Mouse (Mus musculus) ES-E14 (cell line): ENCODE measurements around the gene Snx7. TPM values are rescaled to one million over a fixed set of nuclear protein-coding genes. Genes with fewer than 3 reads are reported as not detected.

Experiments used
- DNase-seq: peaks from one replicate; pipeline ENCODE4 v3.0.0-alpha.2; 2013; ENCODE audit warnings: low read depth, low spot score
- H3K27ac ChIP-seq: 2 replicates; pipeline ENCODE4 v1.5.1; 2012; ENCODE audit warnings: low read depth, mild to moderate bottlenecking, low read length, moderate library complexity, mixed read lengths; ENCODE audit not compliant: poor library complexity, insufficient read depth, severe bottlenecking
- H3K36me3 ChIP-seq: 2 replicates; pipeline ENCODE4 v1.6.1; 2012; ENCODE audit warnings: mild to moderate bottlenecking, low read length, moderate library complexity, mixed read lengths; ENCODE audit not compliant: control insufficient read depth, poor library complexity, insufficient read depth, severe bottlenecking
- H3K4me1 ChIP-seq, 2 experiments: fragments of 150-350 bp in 1 of 2; sonication (generic) in 1 of 2; 2 replicates each; pipeline ENCODE4 v1.6.1; 2012; ENCODE audit warnings: low read length in 2 of 2, mild to moderate bottlenecking in 1 of 2, mixed read lengths in 1 of 2; ENCODE audit not compliant: control insufficient read depth in 2 of 2, insufficient read depth in 2 of 2, poor library complexity in 1 of 2
- H3K4me3 ChIP-seq, 2 experiments: fragments of 150-350 bp in 1 of 2; sonication (generic) in 1 of 2; 2 replicates each; pipeline ENCODE4 v1.5.1; 2012; ENCODE audit warnings: low read length in 2 of 2, low read depth in 1 of 2, mild to moderate bottlenecking in 1 of 2, mixed read lengths in 1 of 2; ENCODE audit not compliant: insufficient read depth in 1 of 2, poor library complexity in 1 of 2, severe bottlenecking in 1 of 2
- H3K9ac ChIP-seq: 2 replicates; pipeline ENCODE4 v1.6.1; 2012; ENCODE audit warnings: low read depth, mild to moderate bottlenecking, low read length, mixed read lengths; ENCODE audit not compliant: poor library complexity, insufficient read depth, severe bottlenecking
- H3K9me3 ChIP-seq: fragments of 150-350 bp; sonication (generic); 2 replicates; pipeline ENCODE4 v1.6.1; 2012; ENCODE audit warnings: low read depth, mild to moderate bottlenecking, low read length; ENCODE audit not compliant: control insufficient read depth, insufficient read depth
- CHD2 ChIP-seq: IDR thresholded peaks from 2 replicates; pipeline ENCODE4 v1.6.1; 2014; ENCODE audit warnings: mild to moderate bottlenecking, low read depth, low read length, inconsistent platforms
- HCFC1 ChIP-seq: IDR thresholded peaks from 2 replicates; pipeline ENCODE4 v1.6.1; 2012; ENCODE audit warnings: low read length, inconsistent platforms, borderline replicate concordance; ENCODE audit not compliant: insufficient read depth
- MAFK ChIP-seq: IDR thresholded peaks from 2 replicates; pipeline ENCODE4 v1.6.1; 2014; ENCODE audit warnings: mild to moderate bottlenecking, low read depth, low read length, inconsistent platforms; ENCODE audit not compliant: insufficient read depth
- ZC3H11A ChIP-seq: IDR thresholded peaks from 2 replicates; pipeline ENCODE4 v1.6.1; 2012; ENCODE audit warnings: low read depth, mild to moderate bottlenecking, inconsistent platforms, low read length, borderline replicate concordance
- ZNF384 ChIP-seq: IDR thresholded peaks from 2 replicates; pipeline ENCODE4 v1.6.1; 2012; ENCODE audit warnings: low read depth, low read length, inconsistent platforms
- in situ Hi-C, 2 experiments: fragments of 600-800 bp; cut with MboI; formaldehyde crosslinking; loops; one replicate each; pipeline ENCODE4 v1.15.1; 2025; ENCODE audit warnings: low sequenced_read_pairs in 2 of 2, inconsistent platforms in 1 of 2; ENCODE audit not compliant: unreplicated experiment in 2 of 2
- total RNA-seq: library from RNA; depleted of rRNA; stranded (reverse); fragments of 300-350 nt; gene quantifications from 2 replicates; pipeline ENCODE4 v1.2.3, GENCODE M21; 2012

The Snx7 gene
- total RNA-seq, 1 experiment: 12.8 TPM

- H3K9me3 ChIP-seq: no peaks in the 10 kb centered on the region
- no peaks in the 10 kb centered on the region for H3K36me3 ChIP-seq
- TF ChIP-seq CHD2 (no peak), MAFK (no peak), ZC3H11A (no peak), HCFC1 (no peak), ZNF384 (no peak)
- DNase-seq: no peak
- no peak overlapping the region for H3K27ac ChIP-seq
- no peaks in the 10 kb centered on the region for H3K4me1 ChIP-seq
- in situ Hi-C loops: no loop called here
- no peak overlapping the region for H3K9ac ChIP-seq
- H3K4me3 ChIP-seq: no peak overlapping the region
Observed at GRCm38 (mm10) chr3:117826486-117827200, 42.1 kb downstream of the Snx7 start.

GRCm38 (mm10) chr3:117823218-117823617, 45.5 kb downstream of the Snx7 start:
- Histone ChIP-seq H3K4me3 (no peak overlapping the region), H3K4me1 (no peaks in the 10 kb centered on the region), H3K36me3 (no peaks in the 10 kb centered on the region), H3K9ac (no peak overlapping the region), H3K27ac (no peak overlapping the region), H3K9me3 (no peaks in the 10 kb centered on the region)
- no peak for TF ChIP-seq ZC3H11A
- no peak for TF ChIP-seq ZNF384
- TF ChIP-seq MAFK: no peak
- no peak for TF ChIP-seq HCFC1
- TF ChIP-seq CHD2: no peak
- DNase-seq: no peak
- in situ Hi-C loops: no loop called here

- in situ Hi-C loops: no loop called here
- Histone ChIP-seq H3K4me1 (no peaks in the 10 kb centered on the region), H3K36me3 (no peaks in the 10 kb centered on the region), H3K27ac (no peak overlapping the region), H3K4me3 (no peak overlapping the region), H3K9me3 (no peaks in the 10 kb centered on the region), H3K9ac (no peak overlapping the region)
- no peak for DNase-seq
- TF ChIP-seq MAFK (no peak), ZC3H11A (no peak), CHD2 (no peak), HCFC1 (no peak), ZNF384 (no peak)
Observed at GRCm38 (mm10) chr3:117817635-117818034, 51.1 kb downstream of the Snx7 start.

GRCm38 (mm10) chr3:117814218-117814617, 54.5 kb downstream of the Snx7 start:
- Histone ChIP-seq H3K4me3 (no peak overlapping the region), H3K36me3 (no peaks in the 10 kb centered on the region), H3K27ac (no peak overlapping the region), H3K9me3 (no peaks in the 10 kb centered on the region), H3K4me1 (no peaks in the 10 kb centered on the region), H3K9ac (no peak overlapping the region)
- in situ Hi-C loops: no loop called here
- TF ChIP-seq HCFC1 (no peak), CHD2 (no peak), ZNF384 (no peak), MAFK (no peak), ZC3H11A (no peak)
- no peak for DNase-seq
